Mouse (Mus musculus) macrophage (primary cell): Measurements from ENCODE around the gene Scap. TPM values are rescaled to one million over a fixed set of nuclear protein-coding genes. Genes with fewer than 3 reads are reported as not detected.
"Not testable (repeated sequence)": the region's sequence is repeated elsewhere in the genome, so short reads cannot be mapped to it uniquely, and the experiment has no call there.

Source experiments
- H3K27ac ChIP-seq: fragments of 350-480 bp; formaldehyde crosslinking; 2 replicates; pipeline ENCODE4 v1.9.0; 2021
- H3K36me3 ChIP-seq: fragments of 350-480 bp; formaldehyde crosslinking; 2 replicates; pipeline ENCODE4 v1.9.0; 2021; ENCODE audit errors: inconsistent target
- H3K4me3 ChIP-seq: fragments of 350-480 bp; formaldehyde crosslinking; 2 replicates; pipeline ENCODE4 v1.9.0; 2021; ENCODE audit errors: inconsistent target
- H3K79me2 ChIP-seq: fragments of 350-480 bp; formaldehyde crosslinking; 2 replicates; pipeline ENCODE4 v1.9.0; 2021; ENCODE audit errors: inconsistent target
- WGBS: methylation state at CpG from one replicate; pipeline ENCODE4 v1.1.7; 2026; ENCODE audit warnings: inconsistent platforms; ENCODE audit not compliant: missing documents; 5-methylcytosine and 5-hydroxymethylcytosine counted together
- polyA plus RNA-seq: library from polyadenylated mRNA; stranded (reverse); fragments of 250-400 nt; gene quantifications from 3 replicates; pipeline ENCODE4 v1.2.4, GENCODE M21; 2018; ENCODE audit warnings: inconsistent platforms

Gene Scap
- polyA plus RNA-seq, 1 experiment from 2014 or later, result 24.3 TPM

- H3K36me3 ChIP-seq, result 0 out of 2 replicates have a peak, but pooled peaks cover 4% of the 10 kb centered on the region
Observed at GRCm38 (mm10) chr9:110316503-110316902, 16.6 kb upstream of the Scap start.

GRCm38 (mm10) chr9:110320769-110321168 is 12.3 kb upstream of the Scap start:
- no peak overlapping the region for H3K27ac ChIP-seq
- H3K4me3 ChIP-seq, result no peak overlapping the region
- no peaks in the 10 kb centered on the region for H3K79me2 ChIP-seq
- 0 out of 2 replicates have a peak, but pooled peaks cover 2% of the 10 kb centered on the region for H3K36me3 ChIP-seq
- 91% methylated on average over 10 of the region's 10 CpGs for WGBS

More at GRCm38 (mm10) chr9:110316503-110316902, 16.6 kb upstream of the Scap start:
- Histone ChIP-seq H3K79me2 (no peaks in the 10 kb centered on the region), H3K27ac (no peak overlapping the region), H3K4me3 (no peak overlapping the region)
- WGBS, result 94% methylated on average over 7 of the region's 8 CpGs

- Histone ChIP-seq H3K4me3 (no peak overlapping the region), H3K79me2 (no peaks in the 10 kb centered on the region), H3K27ac (no peak overlapping the region), H3K36me3 (no peaks in the 10 kb centered on the region)
Observed at GRCm38 (mm10) chr9:110322972-110323371, 10.1 kb upstream of the Scap start.

GRCm38 (mm10) chr9:110324181-110324580 is 8.9 kb upstream of the Scap start:
- Histone ChIP-seq H3K27ac (no peak overlapping the region), H3K4me3 (no peak overlapping the region), H3K36me3 (no peaks in the 10 kb centered on the region), H3K79me2 (no peaks in the 10 kb centered on the region)
- 100% methylated on average over 1 of the region's 1 CpGs for whole genome bisulfite sequencing

GRCm38 (mm10) chr9:110328178-110328577 is 4.9 kb upstream of the Scap start:
- WGBS, result 85% methylated on average over 2 of the region's 2 CpGs
- H3K79me2 ChIP-seq, result no peaks in the 10 kb centered on the region
- no peak overlapping the region for H3K4me3 ChIP-seq
- H3K36me3 ChIP-seq, result no peaks in the 10 kb centered on the region
- no peak overlapping the region for H3K27ac ChIP-seq

- WGBS, result 48% methylated on average over 4 of the region's 5 CpGs
- peaks cover 5% of the 10 kb centered on the region; the same call in 1 of the 2 replicates for H3K79me2 ChIP-seq
- H3K36me3 ChIP-seq, result no peaks in the 10 kb centered on the region
- no peak overlapping the region for H3K4me3 ChIP-seq
- no peak overlapping the region for H3K27ac ChIP-seq
Observed at GRCm38 (mm10) chr9:110328946-110329630, 4.0 kb upstream of the Scap start.

GRCm38 (mm10) chr9:110329655-110330054 is 3.4 kb upstream of the Scap start:
- Histone ChIP-seq H3K4me3 (no peak overlapping the region), H3K27ac (no peak overlapping the region), H3K79me2 (peaks cover 10% of the 10 kb centered on the region; the same call in 1 of the 2 replicates), H3K36me3 (no peaks in the 10 kb centered on the region)
- 41% methylated on average over 18 of the region's 21 CpGs for WGBS

- Histone ChIP-seq H3K36me3 (no peaks in the 10 kb centered on the region), H3K4me3 (no peak overlapping the region), H3K27ac (no peak overlapping the region), H3K79me2 (peaks cover 17% of the 10 kb centered on the region; the same call in 1 of the 2 replicates)
- WGBS, result 21% methylated on average over 6 of the region's 6 CpGs
Observed at GRCm38 (mm10) chr9:110330341-110330740, 2.7 kb upstream of the Scap start.

GRCm38 (mm10) chr9:110330913-110331312 is 2.2 kb upstream of the Scap start:
- peaks cover 22% of the 10 kb centered on the region; the same call in 1 of the 2 replicates for H3K79me2 ChIP-seq
- H3K4me3 ChIP-seq, H3K36me3 ChIP-seq, H3K27ac ChIP-seq: not testable (repeated sequence)
- WGBS, result 91% methylated on average over 3 of the region's 5 CpGs

GRCm38 (mm10) chr9:110333896-110334259 is 790 bp downstream of the Scap start:
- 11% methylated on average over 12 of the region's 12 CpGs for WGBS
- H3K27ac ChIP-seq, result no peak overlapping the region
- H3K36me3 ChIP-seq, result no peaks in the 10 kb centered on the region
- peak overlapping the region; percentile 51 for H3K4me3 ChIP-seq
- peaks cover 52% of the 10 kb centered on the region; the same call in 1 of the 2 replicates for H3K79me2 ChIP-seq

GRCm38 (mm10) chr9:110334849-110335248 is 1.8 kb downstream of the Scap start:
- Histone ChIP-seq H3K79me2 (peaks cover 52% of the 10 kb centered on the region; the same call in 1 of the 2 replicates), H3K36me3 (no peaks in the 10 kb centered on the region), H3K27ac (no peak overlapping the region), H3K4me3 (no peak overlapping the region)
- WGBS, result 73% methylated on average over 8 of the region's 8 CpGs

GRCm38 (mm10) chr9:110340037-110340750 is 7.1 kb downstream of the Scap start:
- Histone ChIP-seq H3K36me3 (no peaks in the 10 kb centered on the region), H3K4me3 (no peak overlapping the region), H3K27ac (no peak overlapping the region), H3K79me2 (peaks cover 49% of the 10 kb centered on the region; the same call in 1 of the 2 replicates)
- WGBS, result 92% methylated on average over 5 of the region's 5 CpGs

- 63% methylated on average over 8 of the region's 8 CpGs for WGBS
- H3K36me3 ChIP-seq, result no peaks in the 10 kb centered on the region
- no peak overlapping the region for H3K27ac ChIP-seq
- no peak overlapping the region for H3K4me3 ChIP-seq
- peaks cover 31% of the 10 kb centered on the region; the same call in 1 of the 2 replicates for H3K79me2 ChIP-seq
Observed at GRCm38 (mm10) chr9:110342008-110342407, 8.9 kb downstream of the Scap start.

GRCm38 (mm10) chr9:110343805-110344204 is 10.7 kb downstream of the Scap start:
- no peak overlapping the region for H3K27ac ChIP-seq
- H3K4me3 ChIP-seq, result no peak overlapping the region
- no peaks in the 10 kb centered on the region for H3K36me3 ChIP-seq
- WGBS, result 92% methylated on average over 4 of the region's 6 CpGs
- H3K79me2 ChIP-seq, result peaks cover 13% of the 10 kb centered on the region; the same call in 1 of the 2 replicates
